ENCODE assay signal across 9 mouse cellular contexts in the genomic region with DNA sequence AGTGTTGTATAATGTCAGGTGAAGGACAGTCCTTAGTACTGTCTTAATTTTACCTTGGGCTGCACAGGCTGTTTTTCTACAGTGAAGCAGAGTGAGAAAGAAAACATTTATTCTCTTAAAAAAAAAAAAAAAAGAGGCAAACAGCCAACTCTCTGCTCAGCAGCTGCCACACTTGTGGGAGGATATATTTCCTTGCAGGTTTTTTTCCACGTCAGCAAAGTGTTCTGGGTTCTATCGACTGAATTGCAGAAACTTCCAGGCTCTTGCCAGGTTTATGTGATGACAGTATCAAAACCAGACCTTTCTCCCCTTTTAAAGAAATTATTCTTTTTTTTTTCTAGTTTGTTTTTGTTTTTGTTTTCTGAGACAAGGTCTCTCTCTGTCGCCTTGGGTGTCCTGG. TPM values are rescaled to one million over a fixed set of nuclear protein-coding genes. Genes with fewer than 3 reads are reported as not detected.
A peak's percentile ranks its signal among the peaks of the same experiment; 100 is the strongest.
DNase-seq lines count a peak whose midpoint lies in the region; ATAC-seq and TF ChIP-seq lines count a peak whose summit lies in the region.
"Had no signal": no experiment of that assay in that cellular context is flagged by ENCODE, and none has a peak within 500 bp of the region (broad histone marks: within the 10 kb centered on the region; RNA-seq: fewer than 3 reads in every experiment).

No protein-coding gene starts in this region.

- H3K4me3 ChIP-seq in heart, embryonic 13.5 days: peak overlapping the region; percentile 91
- peak overlapping the region; percentile 76 to 96 for H3K4me3 ChIP-seq in MEL (ENCODE audit: control insufficient read depth in 1 of 2, insufficient read depth in 1 of 2, low read depth in 2 of 2, low read length in 2 of 2)
- H3K4me3 ChIP-seq in hindbrain, embryonic 11.5 days (ENCODE audit: low read depth, low read length): peak overlapping the region; percentile 85; the same call in 1 of the 2 replicates
- no peak overlapping the region for H3K4me3 ChIP-seq in liver, postnatal 0 days (ENCODE audit: low read depth, low read length)

- peaks cover 11% of the 10 kb centered on the region for H3K36me3 ChIP-seq in heart, embryonic 13.5 days
- peaks cover 0 to 6% of the 10 kb centered on the region in 2 experiments; a peak in 1 of 4 replicates for H3K36me3 ChIP-seq in MEL (ENCODE audit: control insufficient read depth in 1 of 2, insufficient read depth in 2 of 2, low read length in 2 of 2)
- H3K36me3 ChIP-seq in hindbrain, embryonic 11.5 days (ENCODE audit: control insufficient read depth, insufficient read depth, low read length): no peaks in the 10 kb centered on the region
- H3K36me3 ChIP-seq in liver, postnatal 0 days (replicated peaks; ENCODE audit: insufficient read depth, low read length): peaks cover 4% of the 10 kb centered on the region; the same call in 1 of the 2 replicates

- TF ChIP-seq CTCF in MEL (IDR thresholded peaks at IDR 0.05 in 2 of 3, conservative IDR thresholded peaks at IDR 0.05 in 1 of 3; ENCODE audit: control insufficient read depth in 1 of 3, insufficient read depth in 1 of 3, low read depth in 2 of 3, low read length in 3 of 3, poor library complexity in 1 of 3, severe bottlenecking in 1 of 3): no peak
- no peak for TF ChIP-seq CTCF in liver, postnatal 0 days (IDR thresholded peaks at IDR 0.05; ENCODE audit: low read depth)

- no peak for ATAC-seq in heart, embryonic 13.5 days (ENCODE audit: extremely low read depth, insufficient number of reproducible peaks, low FRiP score, low TSS enrichment)
- no peak for ATAC-seq in hindbrain, embryonic 11.5 days (ENCODE audit: low FRiP score)
- no peak for ATAC-seq in liver, postnatal 0 days

- 0 out of 2 replicates have a peak, but pooled peaks cover 3% of the 10 kb centered on the region for H3K27me3 ChIP-seq in heart, embryonic 13.5 days (replicated peaks)
- H3K27me3 ChIP-seq in MEL (ENCODE audit: control insufficient read depth in 1 of 2, insufficient read depth in 2 of 2, low read length in 2 of 2): no peaks in the 10 kb centered on the region
- H3K27me3 ChIP-seq in hindbrain, embryonic 11.5 days (ENCODE audit: control insufficient read depth, insufficient read depth, low read length): no peaks in the 10 kb centered on the region
- no peaks in the 10 kb centered on the region for H3K27me3 ChIP-seq in liver, postnatal 0 days (ENCODE audit: insufficient read depth, low read length)

- no peak for TF ChIP-seq RAD21 in MEL (IDR thresholded peaks at IDR 0.05; ENCODE audit: low read depth, low read length)

- H3K9ac ChIP-seq in heart, embryonic 13.5 days: peak overlapping the region; percentile 85; the same call in 1 of the 2 replicates
- peak overlapping the region; percentile 86 for H3K9ac ChIP-seq in MEL (ENCODE audit: control insufficient read depth, low read depth, low read length, poor library complexity, severe bottlenecking)
- H3K9ac ChIP-seq in hindbrain, embryonic 11.5 days (ENCODE audit: low read depth, low read length): no peak overlapping the region
- H3K9ac ChIP-seq in liver, postnatal 0 days (replicated peaks): no peak overlapping the region

- peaks cover 12% of the 10 kb centered on the region for H3K79me2 ChIP-seq in MEL (ENCODE audit: control insufficient read depth, insufficient read depth, low read length, poor library complexity)

- TF ChIP-seq POLR2A in MEL (IDR thresholded peaks at IDR 0.05; ENCODE audit: control insufficient read depth in 1 of 2, insufficient read depth in 1 of 2, low read depth in 1 of 2, low read length in 2 of 2, poor library complexity in 1 of 2): no peak

- H3K9me3 ChIP-seq in heart, embryonic 13.5 days: no peaks in the 10 kb centered on the region
- H3K9me3 ChIP-seq in MEL (replicated peaks; ENCODE audit: insufficient read depth, low read length): no peaks in the 10 kb centered on the region
- no peaks in the 10 kb centered on the region for H3K9me3 ChIP-seq in hindbrain, embryonic 11.5 days (ENCODE audit: control insufficient read depth, low read length)
- H3K9me3 ChIP-seq in liver, postnatal 0 days (ENCODE audit: low read length): no peaks in the 10 kb centered on the region

- TF ChIP-seq EP300 in MEL (IDR thresholded peaks at IDR 0.05; ENCODE audit: low read depth in 1 of 2, low read length in 2 of 2): no peak
- TF ChIP-seq EP300 in liver, postnatal 0 days (IDR thresholded peaks at IDR 0.05; ENCODE audit: low read depth): no peak

- no peak for DNase-seq in heart, adult 9 months (ENCODE audit: low spot score in 2 of 2)
- DNase-seq in MEL (ENCODE audit: low read depth, low spot score): no peak
- DNase-seq in hindbrain, embryonic 11.5 days (ENCODE audit: low spot score): no peak
- no peak for DNase-seq in liver, postnatal 0 days
- DNase-seq in thymus, postnatal 25 days: no peak
- DNase-seq in thymus, postnatal 10 days (ENCODE audit: low spot score in 2 of 2): no peak
- no peak for DNase-seq in cerebellum, adult 11-12 months
- DNase-seq: thymus, adult 2 months had no signal

- H3K4me1 ChIP-seq in heart, embryonic 13.5 days: peaks cover 11% of the 10 kb centered on the region
- peaks cover 0 to 5% of the 10 kb centered on the region in 2 experiments; a peak in 2 of 4 replicates for H3K4me1 ChIP-seq in MEL (ENCODE audit: control insufficient read depth in 1 of 2, insufficient read depth in 2 of 2, low read length in 2 of 2)
- H3K4me1 ChIP-seq in hindbrain, embryonic 11.5 days (replicated peaks; ENCODE audit: control insufficient read depth, insufficient read depth, low read length): no peaks in the 10 kb centered on the region
- peaks cover 10% of the 10 kb centered on the region for H3K4me1 ChIP-seq in liver, postnatal 0 days (ENCODE audit: insufficient read depth)

- 32% methylated on average over 3 of the region's 3 CpGs for WGBS in heart, embryonic 13.5 days
- WGBS in hindbrain, embryonic 11.5 days: 67% methylated on average over 3 of the region's 3 CpGs
- 61% methylated on average over 3 of the region's 3 CpGs for WGBS in liver, postnatal 0 days (ENCODE audit: insufficient replicate concordance)

- H3K4me2 ChIP-seq in heart, embryonic 13.5 days: peak overlapping the region; percentile 88
- H3K4me2 ChIP-seq in hindbrain, embryonic 11.5 days (replicated peaks; ENCODE audit: low read depth, low read length): no peak overlapping the region
- H3K4me2 ChIP-seq in liver, postnatal 0 days (ENCODE audit: low read depth, low read length): 0 out of 2 replicates have a peak overlapping the region, but pooled peaks have one; percentile 88

- H3K27ac ChIP-seq in heart, embryonic 13.5 days (replicated peaks): peak overlapping the region; percentile 71
- H3K27ac ChIP-seq in MEL (ENCODE audit: control insufficient read depth, low read depth, low read length): no peak overlapping the region; the same call in 1 of the 2 replicates
- H3K27ac ChIP-seq in hindbrain, embryonic 11.5 days (ENCODE audit: low read depth, low read length): no peak overlapping the region
- H3K27ac ChIP-seq in liver, postnatal 0 days (ENCODE audit: low read depth): no peak overlapping the region

TF ChIP-seq in MEL, 35 proteins besides CTCF, POLR2A, EP300 and RAD21:
- TF ChIP-seq MYB (IDR thresholded peaks at IDR 0.05; ENCODE audit: low read depth, low read length) (no peak), ZNF384 (IDR thresholded peaks at IDR 0.05; ENCODE audit: low read depth, low read length) (peak; percentile 51)
TF ChIP-seq in MEL: peak in this region for 1.

RNA-seq across cellular contexts. Expression of a gene that starts 0.9 kb away (rescaled TPM):
- 14.0 and 15.2 TPM in 2 replicates for polyA plus RNA-seq in heart, embryonic 13.5 days (2015; fragmentation: Nextera tagmentation; extraction: Ambion mirVana)
- 53.2 and 59.9 TPM in 2 replicates for total RNA-seq in MEL (2012; rRNA removed)
- polyA plus RNA-seq in MEL (2012; ENCODE audit: insufficient read depth in 1 of 2, insufficient read length in 2 of 2, low read depth in 1 of 2, low replicate concordance in 2 of 2, missing spikeins in 1 of 2): 10 to 100 TPM in 1 of 2 experiments, not detected in 1; 55.2 TPM
- 21.8 and 22.0 TPM in 2 replicates for polyA plus RNA-seq in hindbrain, embryonic 11.5 days (2014; fragmentation: Nextera tagmentation; extraction: Ambion mirVana)
- 6.0 and 7.1 TPM in 2 replicates for polyA plus RNA-seq in liver, postnatal 0 days (2015; fragmentation: Nextera tagmentation; extraction: Ambion mirVana)

Comparison
In these comparisons a context has a peak if more than half of its experiments do, and no peak if none do; other contexts are left out.
1. H3K9ac ChIP-seq: peak in heart, embryonic 13.5 days (single experiment) and MEL (single experiment); none in hindbrain, embryonic 11.5 days (single experiment) and liver, postnatal 0 days (single experiment).